In the genomic region with DNA sequence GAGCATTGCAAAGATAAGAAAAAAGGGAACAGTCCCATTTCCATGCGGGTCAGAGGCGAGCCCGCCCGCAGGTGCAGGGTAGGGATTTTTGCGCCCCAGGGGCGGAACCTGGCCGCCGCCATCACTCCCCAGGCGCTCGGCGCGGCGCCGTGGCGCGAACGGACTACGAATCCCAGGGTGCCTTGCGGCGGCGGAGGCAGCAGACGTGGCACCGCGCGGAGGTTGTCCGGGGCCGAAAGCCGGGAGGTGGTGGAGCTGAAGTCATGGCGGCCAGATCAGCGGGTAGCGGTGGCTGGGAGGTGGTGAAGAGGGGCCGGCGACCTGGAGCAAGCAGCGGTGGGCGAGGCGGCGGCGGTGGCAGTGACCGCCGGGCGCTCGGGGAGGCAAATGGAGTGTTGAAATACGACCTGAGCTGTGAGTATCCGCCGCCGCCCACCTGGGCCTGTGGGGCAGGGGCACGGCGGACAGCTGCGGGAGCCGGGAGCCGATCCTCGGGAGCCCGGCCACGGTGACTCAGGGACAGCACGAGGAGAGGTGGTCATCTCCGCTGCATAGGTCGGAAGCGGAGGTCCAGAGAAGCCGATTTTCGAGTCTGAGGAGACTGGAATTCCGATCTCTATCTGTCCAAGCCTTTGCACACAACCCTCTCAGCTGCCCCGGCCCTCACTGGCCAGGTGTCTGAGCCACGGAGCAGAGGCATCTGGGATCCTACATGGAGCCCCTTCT, we compare ENCODE assay signal across 8 mouse cellular contexts. TPM values are rescaled to one million over a fixed set of nuclear protein-coding genes. Genes with fewer than 3 reads are reported as not detected.
DNase-seq lines count a peak whose midpoint lies in the region; ATAC-seq and TF ChIP-seq lines count a peak whose summit lies in the region.

No protein-coding gene starts in this region.

- peaks cover 6% of the 10 kb centered on the region; the same call in 1 of the 2 replicates for H3K4me1 ChIP-seq in brown adipose tissue, adult 24 weeks (ENCODE audit: control insufficient read depth, insufficient read depth, insufficient read length, low read length)
- H3K4me1 ChIP-seq in heart, embryonic 14.5 days (ENCODE audit: control insufficient read depth in 2 of 2, insufficient read depth in 2 of 2, low read length in 2 of 2): peaks cover 7 to 16% of the 10 kb centered on the region in 2 experiments
- peaks cover 7% of the 10 kb centered on the region in 2 experiments for H3K4me1 ChIP-seq in liver, embryonic 14.5 days (replicated peaks; ENCODE audit: control insufficient read depth in 2 of 2, insufficient read depth in 2 of 2, low read length in 1 of 2)
- peaks cover 20% of the 10 kb centered on the region for H3K4me1 ChIP-seq in stomach, embryonic 15.5 days

- no peaks in the 10 kb centered on the region for H3K9me3 ChIP-seq in heart, embryonic 14.5 days (ENCODE audit: control insufficient read depth, low read length)
- H3K9me3 ChIP-seq in liver, embryonic 14.5 days (ENCODE audit: control insufficient read depth, low read length): no peaks in the 10 kb centered on the region
- no peaks in the 10 kb centered on the region for H3K9me3 ChIP-seq in stomach, embryonic 15.5 days

- H3K27ac ChIP-seq in brown adipose tissue, adult 24 weeks (replicated peaks; ENCODE audit: low read depth, low read length): peak overlapping the region; percentile 32; the same call in 1 of the 2 replicates
- peak overlapping the region; percentile 46 to 65; a peak in 3 of 4 replicates for H3K27ac ChIP-seq in heart, embryonic 14.5 days (replicated peaks in 1 of 2; ENCODE audit: control insufficient read depth in 1 of 2, insufficient read depth in 1 of 2, low read depth in 2 of 2, low read length in 2 of 2)
- peak overlapping the region; percentile 28; the same call in 1 of the 2 replicates for H3K27ac ChIP-seq in liver, embryonic 14.5 days
- peak overlapping the region; percentile 60 for H3K27ac ChIP-seq in stomach, embryonic 15.5 days

- no peak for TF ChIP-seq EP300 in liver, embryonic 14.5 days (IDR thresholded peaks at IDR 0.05; ENCODE audit: low read depth)

- ATAC-seq in erythroid progenitor cell, adult 5-6 weeks (replicated peaks; ENCODE audit: low FRiP score, poor library complexity, severe bottlenecking): peak; percentile 95
- ATAC-seq in heart, embryonic 14.5 days (ENCODE audit: insufficient number of reproducible peaks, insufficient read depth, low FRiP score, low read depth): peak; percentile 77
- peak; percentile 94 for ATAC-seq in liver, embryonic 14.5 days (ENCODE audit: insufficient read depth)
- ATAC-seq in stomach, embryonic 15.5 days (ENCODE audit: insufficient read depth, low FRiP score, low read depth): peak; percentile 95

- peak overlapping the region; percentile 94 for H3K9ac ChIP-seq in heart, embryonic 14.5 days (ENCODE audit: low read length)
- H3K9ac ChIP-seq in liver, embryonic 14.5 days (replicated peaks): peak overlapping the region; percentile 94
- H3K9ac ChIP-seq in stomach, embryonic 15.5 days: peak overlapping the region; percentile 88

- under 1% methylated on average over 62 of the region's 63 CpGs for WGBS in heart, embryonic 14.5 days
- WGBS in liver, embryonic 14.5 days (ENCODE audit: insufficient replicate concordance): under 1% methylated on average over 63 of the region's 63 CpGs
- WGBS in stomach, embryonic 15.5 days: under 1% methylated on average over 63 of the region's 63 CpGs

- H3K36me3 ChIP-seq in heart, embryonic 14.5 days (ENCODE audit: control insufficient read depth, insufficient read depth, low read length): peaks cover 38% of the 10 kb centered on the region
- peaks cover 36% of the 10 kb centered on the region for H3K36me3 ChIP-seq in liver, embryonic 14.5 days (replicated peaks; ENCODE audit: control insufficient read depth, insufficient read depth, low read depth)
- H3K36me3 ChIP-seq in stomach, embryonic 15.5 days: peaks cover 36% of the 10 kb centered on the region

- DNase-seq in CD8-positive naive resting alpha-beta T cell, adult 2 months (ENCODE audit: low read depth in 2 of 2, low spot score in 2 of 2): peak; percentile 82 to 87
- peak; percentile 94 for DNase-seq in kidney, postnatal 14 days
- DNase-seq in liver, embryonic 14.5 days (ENCODE audit: low read depth in 3 of 3, low spot score in 3 of 3): peak; percentile 73 to 74 (median 73)
- peak; percentile 89 for DNase-seq in neural tube, embryonic 10.5 days (ENCODE audit: extremely low spot score, low spot score)

- H3K4me2 ChIP-seq in heart, embryonic 14.5 days (ENCODE audit: low read length): peak overlapping the region; percentile 82
- peak overlapping the region; percentile 80 for H3K4me2 ChIP-seq in liver, embryonic 14.5 days (ENCODE audit: low read depth)
- H3K4me2 ChIP-seq in stomach, embryonic 15.5 days: peak overlapping the region; percentile 70

- H3K27me3 ChIP-seq in heart, embryonic 14.5 days (ENCODE audit: control insufficient read depth, insufficient read depth, low read length): no peaks in the 10 kb centered on the region
- H3K27me3 ChIP-seq in liver, embryonic 14.5 days (ENCODE audit: control insufficient read depth, insufficient read depth, low read length): no peaks in the 10 kb centered on the region
- no peaks in the 10 kb centered on the region for H3K27me3 ChIP-seq in stomach, embryonic 15.5 days (replicated peaks)

- TF ChIP-seq CTCF in liver, embryonic 14.5 days (IDR thresholded peaks at IDR 0.05; ENCODE audit: low read depth): no peak

- peak overlapping the region; percentile 87 for H3K4me3 ChIP-seq in brown adipose tissue, adult 24 weeks (ENCODE audit: insufficient read depth, low read depth, low read length)
- H3K4me3 ChIP-seq in heart, embryonic 14.5 days (ENCODE audit: control insufficient read depth in 1 of 2, insufficient read depth in 1 of 2, low read depth in 1 of 2, low read length in 2 of 2): peak overlapping the region; percentile 82 to 90
- peak overlapping the region; percentile 94 to 95 for H3K4me3 ChIP-seq in liver, embryonic 14.5 days (ENCODE audit: insufficient read depth in 1 of 2, low read depth in 2 of 2, low read length in 2 of 2)
- peak overlapping the region; percentile 86 for H3K4me3 ChIP-seq in stomach, embryonic 15.5 days (replicated peaks)

RNA-seq across cellular contexts. Expression of a gene that starts 1.8 kb away (rescaled TPM):
- 18.2 and 30.3 TPM in 2 replicates for polyA plus RNA-seq in brown adipose tissue, adult 24 weeks (2012; ENCODE audit: insufficient read depth, insufficient read length, missing spikeins)
- total RNA-seq in erythroid progenitor cell, adult 5-6 weeks (2015; ENCODE audit: low replicate concordance): 6.8 and 11.3 TPM in 2 replicates
- 9.5 and 10.0 TPM in 2 replicates for total RNA-seq in erythroid progenitor cell, adult 5-6 weeks (2017; ENCODE audit: low replicate concordance)
- polyA plus RNA-seq in heart, embryonic 14.5 days (2014; fragmentation: Nextera tagmentation; extraction: Ambion mirVana): 43.7 and 48.6 TPM in 2 replicates
- 21.8 and 26.1 TPM in 2 replicates for polyA plus RNA-seq in liver, embryonic 14.5 days (2012; rRNA removed)
- polyA plus RNA-seq in liver, embryonic 14.5 days (2014; fragmentation: Nextera tagmentation; extraction: Ambion mirVana): 25.0 and 25.8 TPM in 2 replicates
- 86.3 and 94.0 TPM in 2 replicates for polyA plus RNA-seq in stomach, embryonic 15.5 days (2015; fragmentation: Nextera tagmentation; extraction: Ambion mirVana)

RNA-seq across cellular contexts. Expression of a gene that starts 18.9 kb away (rescaled TPM):
- polyA plus RNA-seq in brown adipose tissue, adult 24 weeks (2012; ENCODE audit: insufficient read depth, insufficient read length, missing spikeins): 1.7 and 2.9 TPM in 2 replicates
- 3.4 and 3.6 TPM in 2 replicates for total RNA-seq in erythroid progenitor cell, adult 5-6 weeks (2015; ENCODE audit: low replicate concordance)
- total RNA-seq in erythroid progenitor cell, adult 5-6 weeks (2017; ENCODE audit: low replicate concordance): 1.1 and 7.1 TPM in 2 replicates
- 10.5 and 10.8 TPM in 2 replicates for polyA plus RNA-seq in heart, embryonic 14.5 days (2014; fragmentation: Nextera tagmentation; extraction: Ambion mirVana)
- 5.0 and 6.0 TPM in 2 replicates for polyA plus RNA-seq in liver, embryonic 14.5 days (2012; rRNA removed)
- 4.8 and 5.1 TPM in 2 replicates for polyA plus RNA-seq in liver, embryonic 14.5 days (2014; fragmentation: Nextera tagmentation; extraction: Ambion mirVana)
- 15.9 and 23.1 TPM in 2 replicates for polyA plus RNA-seq in stomach, embryonic 15.5 days (2015; fragmentation: Nextera tagmentation; extraction: Ambion mirVana)

RNA-seq across cellular contexts. Expression of a gene that starts 38.0 kb away (rescaled TPM):
- 357 and 467 TPM in 2 replicates for polyA plus RNA-seq in brown adipose tissue, adult 24 weeks (2012; ENCODE audit: insufficient read depth, insufficient read length, missing spikeins)
- 256 and 260 TPM in 2 replicates for total RNA-seq in erythroid progenitor cell, adult 5-6 weeks (2015; ENCODE audit: low replicate concordance)
- total RNA-seq in erythroid progenitor cell, adult 5-6 weeks (2017; ENCODE audit: low replicate concordance): 78.4 and 188 TPM in 2 replicates
- 437 and 480 TPM in 2 replicates for polyA plus RNA-seq in heart, embryonic 14.5 days (2014; fragmentation: Nextera tagmentation; extraction: Ambion mirVana)
- polyA plus RNA-seq in liver, embryonic 14.5 days (2012; rRNA removed): 142 and 216 TPM in 2 replicates
- polyA plus RNA-seq in liver, embryonic 14.5 days (2014; fragmentation: Nextera tagmentation; extraction: Ambion mirVana): 412 and 420 TPM in 2 replicates
- polyA plus RNA-seq in stomach, embryonic 15.5 days (2015; fragmentation: Nextera tagmentation; extraction: Ambion mirVana): 443 and 450 TPM in 2 replicates

RNA-seq across cellular contexts. Expression of a gene that starts 43.6 kb away (rescaled TPM):
- 2.4 and 3.6 TPM in 2 replicates for polyA plus RNA-seq in brown adipose tissue, adult 24 weeks (2012; ENCODE audit: insufficient read depth, insufficient read length, missing spikeins)
- total RNA-seq in erythroid progenitor cell, adult 5-6 weeks (2015; ENCODE audit: low replicate concordance): 9.6 and 11.5 TPM in 2 replicates
- 5.6 and 11.6 TPM in 2 replicates for total RNA-seq in erythroid progenitor cell, adult 5-6 weeks (2017; ENCODE audit: low replicate concordance)
- polyA plus RNA-seq in heart, embryonic 14.5 days (2014; fragmentation: Nextera tagmentation; extraction: Ambion mirVana): 91.8 and 108 TPM in 2 replicates
- 18.4 and 22.2 TPM in 2 replicates for polyA plus RNA-seq in liver, embryonic 14.5 days (2012; rRNA removed)
- 21.3 and 23.2 TPM in 2 replicates for polyA plus RNA-seq in liver, embryonic 14.5 days (2014; fragmentation: Nextera tagmentation; extraction: Ambion mirVana)
- polyA plus RNA-seq in stomach, embryonic 15.5 days (2015; fragmentation: Nextera tagmentation; extraction: Ambion mirVana): 252 and 255 TPM in 2 replicates

RNA-seq across cellular contexts. Expression of a gene that starts 51.7 kb away (rescaled TPM):
- polyA plus RNA-seq in brown adipose tissue, adult 24 weeks (2012; ENCODE audit: insufficient read depth, insufficient read length, missing spikeins): 27.8 and 28.8 TPM in 2 replicates
- total RNA-seq in erythroid progenitor cell, adult 5-6 weeks (2015; ENCODE audit: low replicate concordance): 2.5 and 10.8 TPM in 2 replicates
- total RNA-seq in erythroid progenitor cell, adult 5-6 weeks (2017; ENCODE audit: low replicate concordance): 4.4 and 8.9 TPM in 2 replicates
- polyA plus RNA-seq in heart, embryonic 14.5 days (2014; fragmentation: Nextera tagmentation; extraction: Ambion mirVana): 9.7 and 12.1 TPM in 2 replicates
- 30.3 and 31.1 TPM in 2 replicates for polyA plus RNA-seq in liver, embryonic 14.5 days (2012; rRNA removed)
- 38.8 and 40.8 TPM in 2 replicates for polyA plus RNA-seq in liver, embryonic 14.5 days (2014; fragmentation: Nextera tagmentation; extraction: Ambion mirVana)
- 21.0 and 25.5 TPM in 2 replicates for polyA plus RNA-seq in stomach, embryonic 15.5 days (2015; fragmentation: Nextera tagmentation; extraction: Ambion mirVana)

Comparison
In these comparisons a context has a peak if more than half of its experiments do, and no peak if none do; other contexts are left out.
1. Peak in every context shown above with its lines: DNase-seq, ATAC-seq, H3K4me3 ChIP-seq and H3K27ac ChIP-seq.